In the genomic region with DNA sequence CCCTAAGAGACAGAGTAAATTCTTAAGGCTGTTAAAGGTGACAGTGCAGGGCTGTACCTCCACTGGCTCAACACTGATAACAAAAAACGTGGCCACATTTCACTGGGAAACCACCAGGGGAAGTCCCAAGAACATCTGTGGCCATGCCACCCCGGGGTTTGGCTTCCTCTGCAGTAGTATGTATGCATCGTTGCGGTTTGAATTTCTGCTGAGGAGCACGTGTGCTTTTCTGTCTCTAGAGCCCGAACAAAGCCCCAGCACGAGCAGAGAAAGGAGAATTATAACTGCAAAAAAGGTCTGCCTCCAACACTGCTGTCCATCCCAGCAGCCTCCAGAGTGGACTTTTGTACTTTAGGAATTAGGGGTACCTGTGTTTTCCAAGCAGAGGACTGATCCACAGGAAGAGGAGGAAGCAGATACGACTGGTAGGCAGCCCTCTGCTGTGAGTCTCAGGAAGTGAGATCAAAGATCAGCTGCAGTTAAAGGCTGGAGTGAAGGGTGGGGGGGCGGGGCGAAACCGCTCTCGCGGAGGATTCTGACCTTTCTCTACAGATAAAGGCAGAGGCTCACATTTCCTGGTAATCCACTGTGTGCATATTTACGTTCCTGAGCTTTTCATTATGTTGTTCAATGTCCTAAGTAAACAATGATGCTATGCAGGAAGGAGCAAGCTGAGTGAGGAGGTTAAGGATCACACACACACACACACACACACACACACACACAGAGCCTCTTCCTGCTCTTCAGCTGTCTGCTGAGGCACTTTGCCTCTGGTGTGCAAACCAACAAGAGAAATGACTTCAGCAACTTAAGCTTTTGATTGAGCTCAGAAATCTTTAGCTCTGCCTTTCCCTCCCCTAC, we compare ENCODE assay signal across 7 mouse cellular contexts.
DNase-seq lines count a peak whose midpoint lies in the region; ATAC-seq and TF ChIP-seq lines count a peak whose summit lies in the region.

No protein-coding gene starts in this region.

- H3K9ac ChIP-seq in MEL (ENCODE audit: control insufficient read depth, low read depth, low read length, poor library complexity, severe bottlenecking) = peak overlapping the region; percentile 75
- H3K9ac ChIP-seq in embryonic facial prominence, embryonic 11.5 days (replicated peaks; ENCODE audit: low read length) = 0 out of 2 replicates have a peak overlapping the region, but pooled peaks have one; percentile 18
- peak overlapping the region; percentile 55; the same call in 1 of the 2 replicates for H3K9ac ChIP-seq in heart, embryonic 16.5 days (ENCODE audit: low read length)

- no peak for TF ChIP-seq RAD21 in MEL (IDR thresholded peaks at IDR 0.05; ENCODE audit: low read depth, low read length)

- H3K79me2 ChIP-seq in MEL (ENCODE audit: control insufficient read depth, insufficient read depth, low read length, poor library complexity) (0 out of 2 replicates have a peak, but pooled peaks cover 1% of the 10 kb centered on the region), macrophage (ENCODE audit: inconsistent target) (no peaks in the 10 kb centered on the region)

- no peaks in the 10 kb centered on the region for H3K9me3 ChIP-seq in MEL (replicated peaks; ENCODE audit: insufficient read depth, low read length)
- H3K9me3 ChIP-seq in embryonic facial prominence, embryonic 11.5 days (replicated peaks; ENCODE audit: control insufficient read depth, low read length) = no peaks in the 10 kb centered on the region
- H3K9me3 ChIP-seq in heart, embryonic 16.5 days (replicated peaks; ENCODE audit: control insufficient read depth, low read length) = no peaks in the 10 kb centered on the region

- peak overlapping the region; percentile 97 for H3K27ac ChIP-seq in MEL (ENCODE audit: control insufficient read depth, low read depth, low read length)
- H3K27ac ChIP-seq in embryonic facial prominence, embryonic 11.5 days (replicated peaks; ENCODE audit: low read depth, low read length) = no peak overlapping the region
- peak overlapping the region; percentile 53; the same call in 1 of the 2 replicates for H3K27ac ChIP-seq in heart, embryonic 16.5 days (ENCODE audit: low read length)
- peak overlapping the region; percentile 70 for H3K27ac ChIP-seq in macrophage
- H3K27ac ChIP-seq in small intestine, adult 2 months (ENCODE audit: insufficient read depth, low read depth, low read length) = peak overlapping the region; percentile 96

- TF ChIP-seq POLR2A in MEL (IDR thresholded peaks at IDR 0.05; ENCODE audit: control insufficient read depth in 1 of 2, insufficient read depth in 1 of 2, low read depth in 1 of 2, low read length in 2 of 2, poor library complexity in 1 of 2) = peak in 1 of 2 experiments; percentile 80; a peak in 2 of 4 replicates
- 0 out of 2 replicates have a peak, but pooled peaks have one; percentile 26 for TF ChIP-seq POLR2A in small intestine, adult 2 months (IDR thresholded peaks at IDR 0.05; ENCODE audit: low read depth, low read length)

- H3K4me3 ChIP-seq in MEL (ENCODE audit: control insufficient read depth in 1 of 2, insufficient read depth in 1 of 2, low read depth in 2 of 2, low read length in 2 of 2) = peak overlapping the region; percentile 51 to 64
- no peak overlapping the region for H3K4me3 ChIP-seq in embryonic facial prominence, embryonic 11.5 days (ENCODE audit: low read depth, low read length)
- H3K4me3 ChIP-seq in heart, embryonic 16.5 days (ENCODE audit: low read length) = peak overlapping the region; percentile 45
- H3K4me3 ChIP-seq in macrophage (ENCODE audit: inconsistent target) = peak overlapping the region; percentile 25
- H3K4me3 ChIP-seq in small intestine, adult 2 months (ENCODE audit: low read depth, low read length) = peak overlapping the region; percentile 54

- TF ChIP-seq EP300 in MEL (IDR thresholded peaks at IDR 0.05; ENCODE audit: low read depth in 1 of 2, low read length in 2 of 2) = peak; percentile 53 to 61; a peak in 3 of 4 replicates

- peak; percentile 95 for DNase-seq in CD4-positive helper T cell, adult 2 months (ENCODE audit: low read depth, low spot score)
- peak; percentile 91 for DNase-seq in MEL (ENCODE audit: low read depth, low spot score)
- DNase-seq in embryonic facial prominence, embryonic 11.5 days (ENCODE audit: low spot score) = peak; percentile 60
- DNase-seq in kidney, postnatal 14 days = peak; percentile 54

- no peaks in the 10 kb centered on the region for H3K27me3 ChIP-seq in MEL (ENCODE audit: control insufficient read depth in 1 of 2, insufficient read depth in 2 of 2, low read length in 2 of 2)
- no peaks in the 10 kb centered on the region for H3K27me3 ChIP-seq in embryonic facial prominence, embryonic 11.5 days (ENCODE audit: control insufficient read depth, insufficient read depth, low read length)
- H3K27me3 ChIP-seq in heart, embryonic 16.5 days (ENCODE audit: control insufficient read depth, insufficient read depth, low read length) = no peaks in the 10 kb centered on the region
- H3K27me3 ChIP-seq in small intestine, adult 2 months (ENCODE audit: control insufficient read depth, insufficient read depth, low read length) = no peaks in the 10 kb centered on the region

- peaks cover 3 to 14% of the 10 kb centered on the region in 2 experiments for H3K4me1 ChIP-seq in MEL (ENCODE audit: control insufficient read depth in 1 of 2, insufficient read depth in 2 of 2, low read length in 2 of 2)
- no peaks in the 10 kb centered on the region for H3K4me1 ChIP-seq in embryonic facial prominence, embryonic 11.5 days (ENCODE audit: control insufficient read depth, insufficient read depth, low read length)
- peaks cover 8% of the 10 kb centered on the region; the same call in 1 of the 2 replicates for H3K4me1 ChIP-seq in heart, embryonic 16.5 days (ENCODE audit: control insufficient read depth, insufficient read depth, low read length)
- H3K4me1 ChIP-seq in small intestine, adult 2 months (ENCODE audit: control insufficient read depth, insufficient read depth, insufficient read length, low read length) = peaks cover 7% of the 10 kb centered on the region; the same call in 1 of the 2 replicates

- H3K36me3 ChIP-seq in MEL (ENCODE audit: control insufficient read depth in 1 of 2, insufficient read depth in 2 of 2, low read length in 2 of 2) (peaks cover 0 to 13% of the 10 kb centered on the region in 2 experiments; a peak in 2 of 4 replicates), macrophage (ENCODE audit: inconsistent target) (no peaks in the 10 kb centered on the region)
- H3K36me3 ChIP-seq in embryonic facial prominence, embryonic 11.5 days (replicated peaks; ENCODE audit: control insufficient read depth, insufficient read depth, low read depth, low read length) = no peaks in the 10 kb centered on the region
- H3K36me3 ChIP-seq in heart, embryonic 16.5 days (ENCODE audit: control insufficient read depth, insufficient read depth) = no peaks in the 10 kb centered on the region
- no peaks in the 10 kb centered on the region for H3K36me3 ChIP-seq in small intestine, adult 2 months (ENCODE audit: control insufficient read depth, insufficient read depth, low read length)

- TF ChIP-seq CTCF in MEL (IDR thresholded peaks at IDR 0.05 in 2 of 3, conservative IDR thresholded peaks at IDR 0.05 in 1 of 3; ENCODE audit: control insufficient read depth in 1 of 3, insufficient read depth in 1 of 3, low read depth in 2 of 3, low read length in 3 of 3, poor library complexity in 1 of 3, severe bottlenecking in 1 of 3) = no peak
- TF ChIP-seq CTCF in small intestine, adult 2 months (IDR thresholded peaks at IDR 0.05; ENCODE audit: extremely low read depth, insufficient read length, insufficient replicate concordance, low read depth, low read length) = peak; percentile 26; the same call in 1 of the 2 replicates

- WGBS in embryonic facial prominence, embryonic 11.5 days = 11% methylated on average over 14 of the region's 14 CpGs
- WGBS in heart, embryonic 16.5 days = 8% methylated on average over 14 of the region's 14 CpGs
- 2% methylated on average over 14 of the region's 14 CpGs for WGBS in macrophage (ENCODE audit: missing documents)
- 1% methylated on average over 14 of the region's 14 CpGs for WGBS in small intestine, adult 2 months

- ATAC-seq in embryonic facial prominence, embryonic 11.5 days (replicated peaks; ENCODE audit: insufficient number of reproducible peaks, low FRiP score, low TSS enrichment, low read depth) = peak; percentile 73
- peak; percentile 86 for ATAC-seq in heart, embryonic 16.5 days (replicated peaks; ENCODE audit: extremely low read depth, insufficient read depth, low FRiP score)

- H3K4me2 ChIP-seq in embryonic facial prominence, embryonic 11.5 days (ENCODE audit: low read depth, low read length) = peak overlapping the region; percentile 8; the same call in 1 of the 2 replicates
- peak overlapping the region; percentile 65 for H3K4me2 ChIP-seq in heart, embryonic 16.5 days (ENCODE audit: low read depth, low read length)

TF ChIP-seq in MEL, 35 proteins besides CTCF, POLR2A, EP300 and RAD21 (continues in another document):
- TF ChIP-seq MAFK (IDR thresholded peaks at IDR 0.05; ENCODE audit: borderline replicate concordance, low read depth, low read length) (no peak), SMC3 (IDR thresholded peaks at IDR 0.05; ENCODE audit: low read depth, low read length) (no peak), BHLHE40 (IDR thresholded peaks at IDR 0.05; ENCODE audit: borderline replicate concordance, low read depth, low read length) (peak; percentile 85; the same call in 1 of the 2 replicates), POLR2AphosphoS5 (IDR thresholded peaks at IDR 0.05; ENCODE audit: borderline replicate concordance, low read depth, low read length) (no peak), E2F4 (IDR thresholded peaks at IDR 0.05; ENCODE audit: borderline replicate concordance, low read depth, low read length) (no peak), ELF1 (IDR thresholded peaks at IDR 0.05; ENCODE audit: low read depth, low read length) (no peak), USF2 (IDR thresholded peaks at IDR 0.05; ENCODE audit: borderline replicate concordance in 1 of 2, insufficient read depth in 1 of 2, low read depth in 1 of 2, low read length in 2 of 2) (no peak), ETS1 (IDR thresholded peaks at IDR 0.05; ENCODE audit: low read depth, low read length) (peak; percentile 71), MAZ (IDR thresholded peaks at IDR 0.05; ENCODE audit: low read depth, low read length) (no peak), KAT2A (conservative IDR thresholded peaks at IDR 0.05; ENCODE audit: low read depth, low read length) (peak; percentile 31; the same call in 1 of the 2 replicates), ZKSCAN1 (IDR thresholded peaks at IDR 0.05; ENCODE audit: low read depth, low read length) (no peak), TAL1 (IDR thresholded peaks at IDR 0.05; ENCODE audit: low read length) (peak; percentile 71), ZC3H11A (IDR thresholded peaks at IDR 0.05; ENCODE audit: low read depth, low read length) (no peak), JUND (IDR thresholded peaks at IDR 0.05; ENCODE audit: low read depth, low read length) (no peak), MXI1 (IDR thresholded peaks at IDR 0.05; ENCODE audit: low read depth, low read length) (peak; percentile 95), ZNF384 (IDR thresholded peaks at IDR 0.05; ENCODE audit: low read depth, low read length) (no peak), ZMIZ1 (IDR thresholded peaks at IDR 0.05; ENCODE audit: low read depth, low read length) (no peak; the same call in 1 of the 2 replicates)

Comparison
In these comparisons a context has a peak if more than half of its experiments do, and no peak if none do; other contexts are left out.
1. H3K9ac ChIP-seq: peak in every context shown above with its lines; median percentile 75 in MEL; 55 in heart, embryonic 16.5 days; 18 in embryonic facial prominence, embryonic 11.5 days.